Mouse (Mus musculus): ENCODE measurements around the gene Ppm1h.
"Not testable (repeated sequence)": the region's sequence is repeated elsewhere in the genome, so short reads cannot be mapped to it uniquely, and the experiment has no call there.

Ppm1h gene

GRCm38 (mm10) chr10:122931193-122931832 lies 252.8 kb downstream of the Ppm1h start:
- no peak for DNase-seq (ENCODE audit: low read depth, low spot score)

GRCm38 (mm10) chr10:122931851-122932550 lies 253.4 kb downstream of the Ppm1h start:
- DNase-seq (ENCODE audit: low read depth, low spot score) = no peak

GRCm38 (mm10) chr10:122933053-122933838 lies 254.7 kb downstream of the Ppm1h start:
- DNase-seq (ENCODE audit: low read depth, low spot score) = no peak

GRCm38 (mm10) chr10:122935406-122935805 lies 256.8 kb downstream of the Ppm1h start:
- DNase-seq (ENCODE audit: low read depth, low spot score) = not testable (repeated sequence)

- not testable (repeated sequence) for DNase-seq (ENCODE audit: low read depth, low spot score)
Measured at GRCm38 (mm10) chr10:122937380-122937779, 258.8 kb downstream of the Ppm1h start.

- no peak for DNase-seq (ENCODE audit: low read depth, low spot score)
Measured at GRCm38 (mm10) chr10:122939546-122939945, 261.0 kb downstream of the Ppm1h start.

GRCm38 (mm10) chr10:122942771-122943170 lies 264.2 kb downstream of the Ppm1h start:
- DNase-seq (ENCODE audit: low read depth, low spot score) = no peak

GRCm38 (mm10) chr10:122943824-122944223 lies 265.3 kb downstream of the Ppm1h start:
- DNase-seq (ENCODE audit: low read depth, low spot score) = no peak

GRCm38 (mm10) chr10:122944888-122945287 lies 266.3 kb downstream of the Ppm1h start:
- no peak for DNase-seq (ENCODE audit: low read depth, low spot score)

- DNase-seq (ENCODE audit: low read depth, low spot score) = no peak
Measured at GRCm38 (mm10) chr10:122950966-122951365, 272.4 kb downstream of the Ppm1h start.

GRCm38 (mm10) chr10:122953576-122953975 lies 275.0 kb downstream of the Ppm1h start:
- no peak for DNase-seq (ENCODE audit: low read depth, low spot score)

- DNase-seq (ENCODE audit: low read depth, low spot score) = no peak
Measured at GRCm38 (mm10) chr10:122957918-122958317, 279.4 kb downstream of the Ppm1h start.

- DNase-seq (ENCODE audit: low read depth, low spot score) = no peak
Measured at GRCm38 (mm10) chr10:122958699-122959098, 280.1 kb downstream of the Ppm1h start.

- no peak for DNase-seq (ENCODE audit: low read depth, low spot score)
Measured at GRCm38 (mm10) chr10:122960216-122960615, 281.7 kb downstream of the Ppm1h start.

- DNase-seq (ENCODE audit: low read depth, low spot score) = no peak
Measured at GRCm38 (mm10) chr10:122960738-122961137, 282.2 kb downstream of the Ppm1h start.

- no peak for DNase-seq (ENCODE audit: low read depth, low spot score)
Measured at GRCm38 (mm10) chr10:122961494-122961893, 282.9 kb downstream of the Ppm1h start.

GRCm38 (mm10) chr10:122962651-122963050 lies 284.1 kb downstream of the Ppm1h start:
- no peak for DNase-seq (ENCODE audit: low read depth, low spot score)

GRCm38 (mm10) chr10:122963463-122964240 lies 285.1 kb downstream of the Ppm1h start:
- no peak for DNase-seq (ENCODE audit: low read depth, low spot score)

GRCm38 (mm10) chr10:122964241-122964636 lies 285.7 kb downstream of the Ppm1h start:
- DNase-seq (ENCODE audit: low read depth, low spot score) = no peak

- not testable (repeated sequence) for DNase-seq (ENCODE audit: low read depth, low spot score)
Measured at GRCm38 (mm10) chr10:122965650-122966049, 287.1 kb downstream of the Ppm1h start.

GRCm38 (mm10) chr10:122966421-122966820 lies 287.9 kb downstream of the Ppm1h start:
- no peak for DNase-seq (ENCODE audit: low read depth, low spot score)

GRCm38 (mm10) chr10:122970188-122970587 lies 291.6 kb downstream of the Ppm1h start:
- no peak for DNase-seq (ENCODE audit: low read depth, low spot score)

Data from embryo, embryonic 11.5 days (tissue).